Mouse (Mus musculus): ENCODE results near the gene Fam243. TPM values are rescaled to one million over a fixed set of nuclear protein-coding genes. Genes with fewer than 3 reads are reported as not detected.

Gene Fam243
- total and polyA plus RNA-seq, 3 experiments = not detected

DNA sequence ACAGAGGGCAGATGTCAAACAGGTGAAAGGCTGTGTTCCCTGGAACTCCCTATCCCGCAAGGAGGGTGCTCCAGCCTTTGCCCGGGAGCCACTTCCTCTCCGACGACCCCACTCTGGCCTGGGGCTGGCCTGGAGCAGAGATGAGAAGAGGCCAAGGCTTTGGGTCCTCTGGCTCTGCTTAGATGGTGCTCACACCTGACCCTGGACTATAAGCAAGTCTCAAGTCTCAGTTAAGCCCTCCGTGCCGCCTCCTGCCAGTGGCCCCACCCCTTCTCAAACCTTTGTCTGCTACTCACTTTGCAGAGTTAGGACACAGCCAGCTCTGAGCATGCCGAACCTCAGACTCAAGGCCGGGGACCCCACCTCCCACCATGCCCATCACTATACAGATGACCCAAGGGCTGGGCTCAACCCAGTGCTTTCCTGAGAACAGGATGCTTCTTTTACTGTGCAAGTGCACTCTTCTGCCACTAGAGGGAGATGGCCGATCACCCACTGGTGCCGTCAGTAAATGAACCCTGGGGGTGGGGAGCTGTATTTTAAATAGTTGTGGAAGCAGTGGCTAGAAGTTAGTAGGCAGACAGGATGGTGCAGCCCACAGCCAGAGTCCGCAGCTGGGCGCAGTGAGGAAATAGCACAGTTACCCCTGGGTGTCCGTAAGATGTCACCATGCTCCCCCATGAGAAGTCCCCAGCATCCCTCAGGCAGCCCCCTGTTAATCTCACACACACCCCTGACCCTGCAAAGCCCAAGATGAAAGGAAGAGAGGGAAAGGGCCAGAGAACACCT lies 7.1 kb downstream of the Fam243 start:
- H3K27ac ChIP-seq (ENCODE audit: control insufficient read depth, low read depth, low read length) = no peak overlapping the region

DNA sequence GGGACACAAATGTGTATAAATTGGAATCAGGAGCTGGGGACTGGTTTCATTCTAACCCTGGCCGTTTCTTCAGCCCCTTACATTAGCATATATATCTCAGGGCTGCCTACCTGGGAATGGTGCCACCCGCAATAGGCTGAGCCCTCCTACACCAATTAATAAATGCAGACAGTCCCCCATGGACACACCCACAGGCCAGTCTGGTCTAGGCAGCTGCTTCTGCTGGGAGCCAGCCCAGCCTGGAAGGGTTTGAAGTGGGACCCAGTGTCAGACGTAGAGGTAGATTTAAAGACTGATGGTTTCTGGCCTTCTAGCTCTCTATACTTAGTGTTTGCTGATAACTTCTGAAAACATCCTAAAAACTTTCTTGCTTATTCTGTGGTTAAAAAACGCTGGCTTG lies 12.1 kb downstream of the Fam243 start:
- H3K9me3 ChIP-seq (replicated peaks; ENCODE audit: insufficient read depth, low read length) = no peaks in the 10 kb centered on the region
- TF ChIP-seq TAL1 (IDR thresholded peaks at IDR 0.05; ENCODE audit: low read length) (no peak), ZKSCAN1 (IDR thresholded peaks at IDR 0.05; ENCODE audit: low read depth, low read length) (no peak), GABPA (IDR thresholded peaks at IDR 0.05; ENCODE audit: low read depth, low read length) (no peak), ZNF384 (IDR thresholded peaks at IDR 0.05; ENCODE audit: low read depth, low read length) (no peak), NRF1 (IDR thresholded peaks at IDR 0.05; ENCODE audit: insufficient read depth, low read depth, low read length, poor library complexity, severe bottlenecking) (no peak), TBP (IDR thresholded peaks at IDR 0.05; ENCODE audit: low read depth, low read length) (no peak)
- H3K9ac ChIP-seq (ENCODE audit: control insufficient read depth, low read depth, low read length, poor library complexity, severe bottlenecking) = no peak overlapping the region
- H3K27me3 ChIP-seq (ENCODE audit: control insufficient read depth in 1 of 2, insufficient read depth in 2 of 2, low read length in 2 of 2) = no peaks in the 10 kb centered on the region
- H3K27ac ChIP-seq (ENCODE audit: control insufficient read depth, low read depth, low read length) = no peak overlapping the region
- H3K79me2 ChIP-seq (ENCODE audit: control insufficient read depth, insufficient read depth, low read length, poor library complexity) = no peaks in the 10 kb centered on the region
- no peak for DNase-seq (ENCODE audit: low read depth, low spot score)
- H3K4me1 ChIP-seq (ENCODE audit: control insufficient read depth in 1 of 2, insufficient read depth in 2 of 2, low read length in 2 of 2) = no peaks in the 10 kb centered on the region
- peaks cover 0 to 2% of the 10 kb centered on the region in 2 experiments; a peak in 1 of 4 replicates for H3K36me3 ChIP-seq (ENCODE audit: control insufficient read depth in 1 of 2, insufficient read depth in 2 of 2, low read length in 2 of 2)
- no peak overlapping the region for H3K4me3 ChIP-seq (ENCODE audit: control insufficient read depth in 1 of 2, insufficient read depth in 1 of 2, low read depth in 2 of 2, low read length in 2 of 2)

More for the DNA sequence above, 7.1 kb downstream of the Fam243 start:
- TF ChIP-seq ZC3H11A (IDR thresholded peaks at IDR 0.05; ENCODE audit: low read depth, low read length) = peak; percentile 23; the same call in 1 of the 2 replicates
- TF ChIP-seq CTCF (IDR thresholded peaks at IDR 0.05 in 2 of 3, conservative IDR thresholded peaks at IDR 0.05 in 1 of 3; ENCODE audit: control insufficient read depth in 1 of 3, insufficient read depth in 1 of 3, low read depth in 2 of 3, low read length in 3 of 3, poor library complexity in 1 of 3, severe bottlenecking in 1 of 3) = peak; percentile 84 to 86 (median 85)
- no peak for TF ChIP-seq MYB (IDR thresholded peaks at IDR 0.05; ENCODE audit: low read depth, low read length)
- peak; percentile 68 for TF ChIP-seq SMC3 (IDR thresholded peaks at IDR 0.05; ENCODE audit: low read depth, low read length)
- TF ChIP-seq KAT2A (conservative IDR thresholded peaks at IDR 0.05; ENCODE audit: low read depth, low read length) = no peak
- peak; percentile 71 for TF ChIP-seq RAD21 (IDR thresholded peaks at IDR 0.05; ENCODE audit: low read depth, low read length)
- no peaks in the 10 kb centered on the region for H3K9me3 ChIP-seq (replicated peaks; ENCODE audit: insufficient read depth, low read length)
- no peak overlapping the region for H3K9ac ChIP-seq (ENCODE audit: control insufficient read depth, low read depth, low read length, poor library complexity, severe bottlenecking)
- H3K79me2 ChIP-seq (ENCODE audit: control insufficient read depth, insufficient read depth, low read length, poor library complexity) = no peaks in the 10 kb centered on the region
- H3K4me3 ChIP-seq (ENCODE audit: control insufficient read depth in 1 of 2, insufficient read depth in 1 of 2, low read depth in 2 of 2, low read length in 2 of 2) = no peak overlapping the region
- no peaks in the 10 kb centered on the region for H3K27me3 ChIP-seq (ENCODE audit: control insufficient read depth in 1 of 2, insufficient read depth in 2 of 2, low read length in 2 of 2)
- no peaks in the 10 kb centered on the region for H3K36me3 ChIP-seq (ENCODE audit: control insufficient read depth in 1 of 2, insufficient read depth in 2 of 2, low read length in 2 of 2)
- peaks cover 0 to 3% of the 10 kb centered on the region in 2 experiments; a peak in 1 of 4 replicates for H3K4me1 ChIP-seq (ENCODE audit: control insufficient read depth in 1 of 2, insufficient read depth in 2 of 2, low read length in 2 of 2)
- peak; percentile 69 for DNase-seq (ENCODE audit: low read depth, low spot score)

DNA sequence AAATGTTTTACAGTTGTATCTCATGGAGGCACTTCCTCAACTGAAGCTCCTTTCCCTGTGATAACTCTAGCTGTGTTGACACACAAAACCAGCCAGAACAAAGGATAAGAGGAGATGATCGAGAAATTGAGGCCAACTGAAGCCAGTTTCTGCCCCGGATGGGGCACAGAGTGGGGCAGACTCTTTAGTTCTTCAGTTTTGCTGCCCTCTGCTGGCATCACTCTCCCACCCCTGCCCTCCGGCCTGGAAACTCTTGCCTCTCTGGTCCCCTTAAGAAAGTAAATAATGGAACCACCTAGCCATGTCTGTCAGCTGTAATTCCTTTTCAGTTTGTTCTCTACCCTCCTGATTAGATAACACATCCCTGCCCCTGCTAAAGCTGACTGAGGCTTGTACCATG lies 13.3 kb downstream of the Fam243 start:
- Histone ChIP-seq H3K79me2 (ENCODE audit: control insufficient read depth, insufficient read depth, low read length, poor library complexity) (no peaks in the 10 kb centered on the region), H3K27me3 (ENCODE audit: control insufficient read depth in 1 of 2, insufficient read depth in 2 of 2, low read length in 2 of 2) (no peaks in the 10 kb centered on the region), H3K27ac (ENCODE audit: control insufficient read depth, low read depth, low read length) (no peak overlapping the region), H3K9ac (ENCODE audit: control insufficient read depth, low read depth, low read length, poor library complexity, severe bottlenecking) (no peak overlapping the region), H3K4me1 (ENCODE audit: control insufficient read depth in 1 of 2, insufficient read depth in 2 of 2, low read length in 2 of 2) (0 out of 4 replicates have a peak, but pooled peaks cover 0 to 1% of the 10 kb centered on the region in 2 experiments), H3K4me3 (ENCODE audit: control insufficient read depth in 1 of 2, insufficient read depth in 1 of 2, low read depth in 2 of 2, low read length in 2 of 2) (no peak overlapping the region), H3K9me3 (replicated peaks; ENCODE audit: insufficient read depth, low read length) (no peaks in the 10 kb centered on the region), H3K36me3 (ENCODE audit: control insufficient read depth in 1 of 2, insufficient read depth in 2 of 2, low read length in 2 of 2) (peaks cover 0 to 2% of the 10 kb centered on the region in 2 experiments; a peak in 1 of 4 replicates)
- TF ChIP-seq NELFE (IDR thresholded peaks at IDR 0.05; ENCODE audit: low read depth, low read length) (no peak), ZMIZ1 (IDR thresholded peaks at IDR 0.05; ENCODE audit: low read depth, low read length) (no peak), POLR2AphosphoS5 (IDR thresholded peaks at IDR 0.05; ENCODE audit: borderline replicate concordance, low read depth, low read length) (no peak), E2F4 (IDR thresholded peaks at IDR 0.05; ENCODE audit: borderline replicate concordance, low read depth, low read length) (no peak), ELF1 (IDR thresholded peaks at IDR 0.05; ENCODE audit: low read depth, low read length) (no peak), CTCF (IDR thresholded peaks at IDR 0.05 in 2 of 3, conservative IDR thresholded peaks at IDR 0.05 in 1 of 3; ENCODE audit: control insufficient read depth in 1 of 3, insufficient read depth in 1 of 3, low read depth in 2 of 3, low read length in 3 of 3, poor library complexity in 1 of 3, severe bottlenecking in 1 of 3) (peak in 2 of 3 experiments; percentile 6 to 47; a peak in 3 of 6 replicates)
- no peak for DNase-seq (ENCODE audit: low read depth, low spot score)

Data from MEL (cell line).